Mouse (Mus musculus): ENCODE data around the gene Prelid1. TPM values are rescaled to one million over a fixed set of nuclear protein-coding genes. Genes with fewer than 3 reads are reported as not detected.
A peak's percentile ranks its signal among the peaks of the same experiment; 100 is the strongest.

Gene Prelid1
- polyA plus RNA-seq (2015; fragmentation: Nextera tagmentation; extraction: Ambion mirVana): 319 and 320 TPM in 2 replicates

DNA sequence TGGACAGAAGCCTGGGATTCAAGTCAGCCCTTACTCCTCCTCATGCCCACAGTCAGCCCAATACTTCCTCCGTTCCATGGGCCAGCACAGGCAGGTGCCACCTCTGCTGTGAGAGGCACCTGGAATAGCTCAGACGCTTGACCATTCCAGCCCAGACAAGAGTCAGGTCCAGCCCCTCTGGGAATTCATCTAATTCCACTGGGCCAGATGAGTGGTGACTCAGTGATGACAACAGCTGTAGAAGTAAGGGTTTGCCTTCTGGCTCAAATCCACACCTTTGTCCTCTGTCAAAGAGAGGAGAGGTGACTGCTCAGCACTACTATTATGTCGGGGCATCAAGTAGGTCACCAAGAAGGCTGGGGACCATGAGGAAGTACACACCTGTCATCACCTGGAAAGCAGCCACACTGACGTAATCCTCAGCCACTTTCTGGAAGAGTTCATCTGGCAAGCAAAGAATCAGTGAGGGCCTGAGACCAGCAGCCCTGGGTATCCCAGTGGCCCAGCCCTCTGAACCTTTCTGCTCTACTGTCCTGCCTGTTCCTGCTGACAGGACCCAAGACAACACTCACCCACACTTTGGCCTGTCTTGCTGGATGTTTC lies at the start of gene Prelid1:
Prelid1 (plus strand) TSS at position 570 of the 603 bp plus-strand sequence.
- Histone ChIP-seq H3K4me3 (ENCODE audit: low read depth, low read length) (peak within 1 kb of the TSS; percentile 97), H3K4me1 (ENCODE audit: control insufficient read depth, insufficient read depth, low read length) (peaks cover 26% of the 10 kb centered on the region), H3K4me2 (ENCODE audit: low read length) (peak within 1 kb of the TSS; percentile 97), H3K27me3 (ENCODE audit: control insufficient read depth, insufficient read depth, low read depth, low read length) (no peaks in the 10 kb centered on the region), H3K9me3 (replicated peaks; ENCODE audit: control insufficient read depth, low read length, poor library complexity, severe bottlenecking) (no peaks in the 10 kb centered on the region), H3K9ac (ENCODE audit: low read depth, low read length) (peak within 1 kb of the TSS; percentile 96), H3K36me3 (ENCODE audit: control insufficient read depth, insufficient read depth, low read length) (peaks cover under 1% of the 10 kb centered on the region), H3K27ac (ENCODE audit: low read length) (peak within 1 kb of the TSS; percentile 84)
- 88% methylated on average over 4 of the region's 4 CpGs for WGBS
- ATAC-seq: no peak

DNA sequence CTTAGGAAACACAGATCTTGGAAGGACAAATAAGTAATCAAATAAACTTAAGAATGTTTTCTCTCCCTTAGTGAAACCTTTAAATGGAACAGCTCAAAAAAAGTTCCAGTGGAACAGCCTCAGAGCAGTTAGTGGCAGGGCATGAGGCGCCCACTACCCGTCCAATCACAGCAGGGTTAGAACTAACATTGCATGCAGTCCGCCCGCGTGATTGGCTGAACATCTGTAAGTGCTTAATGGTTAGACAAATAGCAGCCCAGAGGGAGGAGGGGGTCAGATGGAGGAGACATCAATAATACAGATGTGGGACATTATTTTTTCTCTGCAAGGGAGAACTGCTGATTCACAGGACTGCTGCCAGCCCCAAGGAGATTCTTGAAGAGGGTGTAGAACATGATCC lies 43.1 kb upstream of the Prelid1 start:
- peaks cover 20% of the 10 kb centered on the region for H3K36me3 ChIP-seq (ENCODE audit: control insufficient read depth, insufficient read depth, low read length)
- no peak for ATAC-seq
- WGBS: 80% methylated on average over 5 of the region's 5 CpGs

DNA sequence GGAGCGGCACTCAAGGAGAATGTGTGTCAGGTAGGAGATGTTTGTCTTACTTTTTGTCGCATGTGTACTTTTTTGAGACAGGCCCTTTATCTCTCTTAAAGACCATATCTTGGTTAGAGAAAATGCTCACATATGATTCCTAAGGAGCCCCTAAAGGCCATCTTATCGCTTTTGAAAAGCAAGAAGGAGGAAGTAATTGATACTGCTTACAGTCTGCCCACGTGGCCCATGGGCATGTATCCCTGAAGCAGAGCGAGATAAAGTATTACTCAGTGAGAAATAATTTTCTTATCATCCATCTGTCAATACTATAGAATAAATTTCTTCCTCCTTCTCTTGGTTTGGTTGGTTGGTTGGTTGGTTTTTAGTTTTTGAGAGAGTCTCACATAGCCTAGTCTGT lies 42.7 kb upstream of the Prelid1 start:
- H3K4me2 ChIP-seq (ENCODE audit: low read length): no peak overlapping the region
- no peaks in the 10 kb centered on the region for H3K9me3 ChIP-seq (replicated peaks; ENCODE audit: control insufficient read depth, low read length, poor library complexity, severe bottlenecking)
- H3K27ac ChIP-seq (ENCODE audit: low read length): no peak overlapping the region
- no peaks in the 10 kb centered on the region for H3K27me3 ChIP-seq (ENCODE audit: control insufficient read depth, insufficient read depth, low read depth, low read length)
- no peak overlapping the region for H3K4me3 ChIP-seq (ENCODE audit: low read depth, low read length)
- H3K9ac ChIP-seq (ENCODE audit: low read depth, low read length): no peak overlapping the region
- H3K36me3 ChIP-seq (ENCODE audit: control insufficient read depth, insufficient read depth, low read length): peaks cover 20% of the 10 kb centered on the region
- no peaks in the 10 kb centered on the region for H3K4me1 ChIP-seq (ENCODE audit: control insufficient read depth, insufficient read depth, low read length)
- WGBS: 96% methylated on average over 5 of the region's 5 CpGs
- no peak for ATAC-seq

More for the DNA sequence above, 43.1 kb upstream of the Prelid1 start:
- Histone ChIP-seq H3K27me3 (ENCODE audit: control insufficient read depth, insufficient read depth, low read depth, low read length) (no peaks in the 10 kb centered on the region), H3K4me1 (ENCODE audit: control insufficient read depth, insufficient read depth, low read length) (no peaks in the 10 kb centered on the region), H3K9ac (ENCODE audit: low read depth, low read length) (no peak overlapping the region), H3K9me3 (replicated peaks; ENCODE audit: control insufficient read depth, low read length, poor library complexity, severe bottlenecking) (no peaks in the 10 kb centered on the region), H3K4me2 (ENCODE audit: low read length) (no peak overlapping the region), H3K27ac (ENCODE audit: low read length) (no peak overlapping the region), H3K4me3 (ENCODE audit: low read depth, low read length) (no peak overlapping the region)

GRCm38 (mm10) chr13:55288854-55289253 lies 31.4 kb upstream of the Prelid1 start:
- Histone ChIP-seq H3K36me3 (ENCODE audit: control insufficient read depth, insufficient read depth, low read length) (peaks cover 12% of the 10 kb centered on the region), H3K27me3 (ENCODE audit: control insufficient read depth, insufficient read depth, low read depth, low read length) (no peaks in the 10 kb centered on the region), H3K9me3 (replicated peaks; ENCODE audit: control insufficient read depth, low read length, poor library complexity, severe bottlenecking) (no peaks in the 10 kb centered on the region), H3K27ac (ENCODE audit: low read length) (no peak overlapping the region), H3K4me3 (ENCODE audit: low read depth, low read length) (no peak overlapping the region), H3K4me1 (ENCODE audit: control insufficient read depth, insufficient read depth, low read length) (no peaks in the 10 kb centered on the region), H3K4me2 (ENCODE audit: low read length) (no peak overlapping the region), H3K9ac (ENCODE audit: low read depth, low read length) (no peak overlapping the region)
- 82% methylated on average over 3 of the region's 3 CpGs for WGBS
- no peak for ATAC-seq

DNA sequence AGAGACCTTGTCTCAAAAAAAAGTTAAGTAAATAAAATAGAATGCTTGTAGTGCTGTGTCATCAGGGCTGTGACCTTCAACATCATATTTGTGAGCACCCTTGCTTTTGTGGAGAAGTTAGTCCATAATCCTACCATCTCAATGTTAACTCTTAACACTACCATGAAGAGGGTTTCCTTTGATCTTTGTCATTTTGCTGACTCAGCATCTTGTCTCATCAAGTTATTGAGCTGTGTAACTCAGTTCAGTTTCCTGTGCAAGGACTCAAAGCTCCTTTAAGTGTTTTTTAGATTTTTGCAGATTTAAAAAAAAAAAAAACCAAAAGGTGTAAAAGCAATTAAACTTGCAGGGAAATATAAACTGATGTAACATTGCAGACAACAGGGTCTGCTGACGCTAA lies 23.5 kb upstream of the Prelid1 start:
- Histone ChIP-seq H3K4me2 (ENCODE audit: low read length) (no peak overlapping the region), H3K36me3 (ENCODE audit: control insufficient read depth, insufficient read depth, low read length) (peaks cover 16% of the 10 kb centered on the region; the same call in 1 of the 2 replicates), H3K27me3 (ENCODE audit: control insufficient read depth, insufficient read depth, low read depth, low read length) (no peaks in the 10 kb centered on the region), H3K9me3 (replicated peaks; ENCODE audit: control insufficient read depth, low read length, poor library complexity, severe bottlenecking) (no peaks in the 10 kb centered on the region), H3K27ac (ENCODE audit: low read length) (no peak overlapping the region), H3K4me1 (ENCODE audit: control insufficient read depth, insufficient read depth, low read length) (no peaks in the 10 kb centered on the region), H3K4me3 (ENCODE audit: low read depth, low read length) (no peak overlapping the region), H3K9ac (ENCODE audit: low read depth, low read length) (no peak overlapping the region)
- ATAC-seq: no peak
- 89% methylated on average over 1 of the region's 1 CpGs for WGBS

DNA sequence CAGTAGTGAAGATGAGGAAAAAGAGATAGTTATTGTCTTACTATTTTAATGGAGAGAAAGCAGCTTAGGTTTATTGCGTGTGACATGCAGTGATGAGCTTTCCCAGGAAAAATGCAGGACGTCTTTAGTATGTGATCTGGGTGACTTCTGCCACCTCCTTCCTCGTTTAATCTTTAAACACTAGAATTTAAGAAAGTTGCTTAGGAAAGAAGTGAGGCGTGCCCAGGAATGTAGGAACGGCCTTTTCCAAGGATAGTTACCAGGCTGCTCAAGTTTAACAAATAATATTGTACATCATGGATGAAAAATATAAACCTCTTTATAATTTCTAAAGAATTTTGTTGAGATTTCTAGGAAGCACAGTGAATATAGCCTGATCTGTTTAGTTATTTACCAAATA lies 19.4 kb upstream of the Prelid1 start:
- no peak for ATAC-seq
- Histone ChIP-seq H3K27me3 (ENCODE audit: control insufficient read depth, insufficient read depth, low read depth, low read length) (no peaks in the 10 kb centered on the region), H3K36me3 (ENCODE audit: control insufficient read depth, insufficient read depth, low read length) (peaks cover 32% of the 10 kb centered on the region), H3K9ac (ENCODE audit: low read depth, low read length) (no peak overlapping the region), H3K27ac (ENCODE audit: low read length) (no peak overlapping the region), H3K9me3 (replicated peaks; ENCODE audit: control insufficient read depth, low read length, poor library complexity, severe bottlenecking) (no peaks in the 10 kb centered on the region), H3K4me3 (ENCODE audit: low read depth, low read length) (no peak overlapping the region), H3K4me2 (ENCODE audit: low read length) (no peak overlapping the region), H3K4me1 (ENCODE audit: control insufficient read depth, insufficient read depth, low read length) (no peaks in the 10 kb centered on the region)
- WGBS: 93% methylated on average over 5 of the region's 5 CpGs

DNA sequence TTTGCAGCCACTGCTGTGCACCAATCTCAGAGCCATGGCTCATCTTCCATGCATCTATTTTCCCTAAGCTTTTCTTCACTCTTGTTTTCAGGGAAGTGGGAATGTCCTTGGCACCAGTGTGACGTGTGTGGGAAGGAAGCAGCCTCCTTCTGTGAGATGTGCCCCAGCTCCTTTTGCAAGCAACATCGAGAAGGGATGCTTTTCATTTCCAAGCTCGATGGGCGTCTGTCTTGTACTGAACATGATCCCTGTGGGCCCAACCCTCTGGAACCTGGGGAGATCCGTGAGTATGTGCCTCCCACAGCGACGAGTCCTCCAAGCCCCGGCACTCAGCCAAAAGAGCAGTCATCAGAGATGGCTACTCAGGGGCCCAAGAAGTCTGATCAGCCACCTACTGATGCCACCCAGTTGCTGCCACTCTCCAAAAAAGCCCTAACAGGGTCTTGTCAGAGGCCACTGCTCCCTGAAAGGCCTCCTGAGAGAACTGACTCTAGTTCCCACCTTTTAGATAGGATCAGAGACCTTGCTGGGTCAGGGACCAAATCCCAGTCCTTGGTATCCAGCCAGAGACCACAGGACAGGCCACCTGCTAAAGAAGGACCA lies 8.2 kb upstream of the Prelid1 start:
- peaks cover 37% of the 10 kb centered on the region for H3K36me3 ChIP-seq (ENCODE audit: control insufficient read depth, insufficient read depth, low read length)
- 92% methylated on average over 8 of the region's 8 CpGs for WGBS
- no peaks in the 10 kb centered on the region for H3K9me3 ChIP-seq (replicated peaks; ENCODE audit: control insufficient read depth, low read length, poor library complexity, severe bottlenecking)

GRCm38 (mm10) chr13:55313051-55313450 lies 7.2 kb upstream of the Prelid1 start:
- no peak overlapping the region for H3K4me2 ChIP-seq (ENCODE audit: low read length)
- H3K9me3 ChIP-seq (replicated peaks; ENCODE audit: control insufficient read depth, low read length, poor library complexity, severe bottlenecking): no peaks in the 10 kb centered on the region
- no peak overlapping the region for H3K9ac ChIP-seq (ENCODE audit: low read depth, low read length)
- 88% methylated on average over 9 of the region's 9 CpGs for WGBS
- no peak for ATAC-seq
- no peak overlapping the region for H3K27ac ChIP-seq (ENCODE audit: low read length)
- no peaks in the 10 kb centered on the region for H3K27me3 ChIP-seq (ENCODE audit: control insufficient read depth, insufficient read depth, low read depth, low read length)
- H3K36me3 ChIP-seq (ENCODE audit: control insufficient read depth, insufficient read depth, low read length): peaks cover 30% of the 10 kb centered on the region
- no peaks in the 10 kb centered on the region for H3K4me1 ChIP-seq (ENCODE audit: control insufficient read depth, insufficient read depth, low read length)
- no peak overlapping the region for H3K4me3 ChIP-seq (ENCODE audit: low read depth, low read length)

More for the DNA sequence above, 8.2 kb upstream of the Prelid1 start:
- no peak overlapping the region for H3K4me2 ChIP-seq (ENCODE audit: low read length)
- H3K27me3 ChIP-seq (ENCODE audit: control insufficient read depth, insufficient read depth, low read depth, low read length): no peaks in the 10 kb centered on the region
- H3K27ac ChIP-seq (ENCODE audit: low read length): no peak overlapping the region
- no peak overlapping the region for H3K9ac ChIP-seq (ENCODE audit: low read depth, low read length)
- no peaks in the 10 kb centered on the region for H3K4me1 ChIP-seq (ENCODE audit: control insufficient read depth, insufficient read depth, low read length)
- ATAC-seq: no peak
- no peak overlapping the region for H3K4me3 ChIP-seq (ENCODE audit: low read depth, low read length)

DNA sequence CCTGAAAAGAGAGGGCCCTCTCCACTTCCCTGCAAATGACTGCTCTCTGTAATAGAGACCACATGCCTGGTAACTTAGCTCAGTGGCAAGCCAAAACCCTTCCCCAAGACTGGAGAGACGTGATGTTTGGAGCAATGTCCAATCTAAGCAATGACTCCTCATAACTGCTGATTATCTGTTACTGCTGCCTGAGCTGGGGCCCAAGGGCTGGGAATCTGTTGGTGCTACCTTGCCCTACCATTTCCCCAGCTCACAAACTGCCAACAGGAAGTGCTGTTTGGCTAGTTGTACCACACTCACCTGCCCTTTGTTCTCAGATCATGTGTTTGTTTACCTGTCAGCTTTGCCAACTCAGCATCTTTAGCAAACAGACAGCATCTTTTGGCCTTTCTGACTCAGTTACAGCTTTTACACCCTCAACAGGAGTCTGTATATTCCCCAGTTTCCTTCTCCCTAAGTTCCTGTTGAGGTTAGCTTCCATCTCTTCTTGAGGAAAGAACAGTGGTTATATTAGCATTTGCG lies 5.3 kb upstream of the Prelid1 start:
- Histone ChIP-seq H3K36me3 (ENCODE audit: control insufficient read depth, insufficient read depth, low read length) (peaks cover 30% of the 10 kb centered on the region), H3K27me3 (ENCODE audit: control insufficient read depth, insufficient read depth, low read depth, low read length) (no peaks in the 10 kb centered on the region), H3K4me3 (ENCODE audit: low read depth, low read length) (no peak overlapping the region), H3K9ac (ENCODE audit: low read depth, low read length) (no peak overlapping the region), H3K4me2 (ENCODE audit: low read length) (no peak overlapping the region), H3K9me3 (replicated peaks; ENCODE audit: control insufficient read depth, low read length, poor library complexity, severe bottlenecking) (no peaks in the 10 kb centered on the region), H3K27ac (ENCODE audit: low read length) (no peak overlapping the region), H3K4me1 (ENCODE audit: control insufficient read depth, insufficient read depth, low read length) (no peaks in the 10 kb centered on the region)
- 92% methylated on average over 2 of the region's 2 CpGs for WGBS
- ATAC-seq: no peak
